Mouse (Mus musculus) embryonic facial prominence, embryonic 15.5 days (tissue): ENCODE measurements around the gene Fdxacb1. TPM values are rescaled to one million over a fixed set of nuclear protein-coding genes. Genes with fewer than 3 reads are reported as not detected.

ENCODE experiments used
- ATAC-seq: fragments of 200-750 bp; cut with Nextera tagmentation; 2 replicates; pipeline ENCODE4 v1.8.0; 2017; ENCODE audit warnings: low read depth, moderate TSS enrichment; ENCODE audit not compliant: insufficient number of reproducible peaks, low FRiP score, low TSS enrichment
- H3K27ac ChIP-seq: fragments of 300-500 bp; sonication (generic); replicated peaks from 2 replicates; pipeline ENCODE4 v1.5.1; 2015; ENCODE audit warnings: mild to moderate bottlenecking, inconsistent platforms
- H3K27me3 ChIP-seq: fragments of 300-500 bp; sonication (generic); 2 replicates; pipeline ENCODE4 v1.6.1; 2015; ENCODE audit warnings: inconsistent platforms
- H3K36me3 ChIP-seq: fragments of 300-500 bp; sonication (generic); 2 replicates; pipeline ENCODE4 v1.6.1; 2015; ENCODE audit warnings: mild to moderate bottlenecking, inconsistent platforms
- H3K4me1 ChIP-seq: fragments of 300-500 bp; sonication (generic); 2 replicates; pipeline ENCODE4 v1.6.1; 2015; ENCODE audit warnings: inconsistent platforms
- H3K4me2 ChIP-seq: fragments of 300-500 bp; sonication (generic); replicated peaks from 2 replicates; pipeline ENCODE4 v1.6.1; 2015; ENCODE audit warnings: mild to moderate bottlenecking, inconsistent platforms
- H3K4me3 ChIP-seq: fragments of 300-500 bp; sonication (generic); replicated peaks from 2 replicates; pipeline ENCODE4 v1.5.1; 2015; ENCODE audit warnings: mild to moderate bottlenecking, inconsistent platforms
- H3K9ac ChIP-seq: fragments of 300-500 bp; sonication (generic); 2 replicates; pipeline ENCODE4 v1.6.1; 2015; ENCODE audit warnings: inconsistent platforms
- H3K9me3 ChIP-seq: fragments of 300-500 bp; sonication (generic); replicated peaks from 2 replicates; pipeline ENCODE4 v1.6.1; 2016; ENCODE audit warnings: inconsistent platforms
- WGBS: fragments of 180-500 bp; shearing (Covaris S2); methylation state at CpG from one replicate; pipeline ENCODE4 v1.1.7; 2015; 5-methylcytosine and 5-hydroxymethylcytosine counted together
- polyA plus RNA-seq: library from polyadenylated mRNA; unstranded; fragments of >200 nt; fragmentation: Nextera tagmentation; extraction: Ambion mirVana; gene quantifications from 2 replicates; pipeline ENCODE4 v1.2.1, GENCODE M21; 2015

Fdxacb1 gene
- polyA plus RNA-seq, 1 experiment from 2014 or later = 10.8 TPM

- Histone ChIP-seq H3K27ac (no peak overlapping the region), H3K4me3 (no peak overlapping the region), H3K27me3 (no peaks in the 10 kb centered on the region), H3K4me2 (no peak overlapping the region), H3K9ac (no peak overlapping the region), H3K36me3 (peaks cover 72% of the 10 kb centered on the region), H3K9me3 (no peaks in the 10 kb centered on the region), H3K4me1 (no peaks in the 10 kb centered on the region)
- no peak for ATAC-seq
- 85% methylated on average over 13 of the region's 13 CpGs for WGBS
Observed at GRCm38 (mm10) chr9:50809146-50809545, 41.1 kb downstream of the Fdxacb1 start.

GRCm38 (mm10) chr9:50811187-50811586 is 43.2 kb downstream of the Fdxacb1 start:
- Histone ChIP-seq H3K36me3 (peaks cover 64% of the 10 kb centered on the region), H3K27ac (no peak overlapping the region), H3K9me3 (no peaks in the 10 kb centered on the region), H3K9ac (no peak overlapping the region), H3K4me1 (no peaks in the 10 kb centered on the region), H3K4me3 (no peak overlapping the region), H3K4me2 (no peak overlapping the region), H3K27me3 (no peaks in the 10 kb centered on the region)
- WGBS = 95% methylated on average over 7 of the region's 7 CpGs
- no peak for ATAC-seq

- peaks cover 66% of the 10 kb centered on the region for H3K36me3 ChIP-seq
- ATAC-seq = no peak
Observed at GRCm38 (mm10) chr9:50811746-50812145, 43.7 kb downstream of the Fdxacb1 start.

DNA sequence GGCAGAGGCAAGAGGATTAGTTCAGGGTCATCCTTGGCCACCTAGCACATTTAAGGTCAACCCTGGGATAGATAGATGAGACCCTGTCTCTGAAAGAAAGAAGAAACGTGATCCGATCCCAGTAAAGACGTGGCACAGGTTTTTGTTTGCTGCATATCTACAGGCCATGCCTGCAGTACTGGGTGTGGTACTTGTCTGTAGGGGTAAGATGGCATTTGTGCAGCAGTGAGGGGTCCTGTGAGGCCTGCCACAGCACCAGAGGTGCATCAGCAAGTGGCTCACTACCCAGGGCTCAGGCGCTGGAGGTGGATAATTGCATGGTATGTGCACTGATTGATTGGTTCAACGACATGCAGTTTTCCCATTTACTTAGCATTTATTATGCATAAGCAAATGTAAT is 45.8 kb downstream of the Fdxacb1 start:
- no peaks in the 10 kb centered on the region for H3K9me3 ChIP-seq
- no peak overlapping the region for H3K4me2 ChIP-seq
- H3K36me3 ChIP-seq = peaks cover 64% of the 10 kb centered on the region
- 89% methylated on average over 5 of the region's 5 CpGs for WGBS
- no peak for ATAC-seq
- H3K27me3 ChIP-seq = no peaks in the 10 kb centered on the region
- no peak overlapping the region for H3K9ac ChIP-seq
- no peaks in the 10 kb centered on the region for H3K4me1 ChIP-seq
- H3K4me3 ChIP-seq = no peak overlapping the region
- H3K27ac ChIP-seq = no peak overlapping the region

More at GRCm38 (mm10) chr9:50811746-50812145, 43.7 kb downstream of the Fdxacb1 start:
- no peak overlapping the region for H3K9ac ChIP-seq
- H3K4me2 ChIP-seq = no peak overlapping the region
- no peak overlapping the region for H3K4me3 ChIP-seq
- H3K4me1 ChIP-seq = no peaks in the 10 kb centered on the region
- H3K27me3 ChIP-seq = no peaks in the 10 kb centered on the region
- WGBS = 86% methylated on average over 2 of the region's 2 CpGs
- no peak overlapping the region for H3K27ac ChIP-seq
- no peaks in the 10 kb centered on the region for H3K9me3 ChIP-seq

- Histone ChIP-seq H3K36me3 (peaks cover 52% of the 10 kb centered on the region), H3K9me3 (no peaks in the 10 kb centered on the region), H3K9ac (no peak overlapping the region), H3K27ac (no peak overlapping the region), H3K27me3 (no peaks in the 10 kb centered on the region), H3K4me2 (no peak overlapping the region), H3K4me1 (no peaks in the 10 kb centered on the region), H3K4me3 (no peak overlapping the region)
- no peak for ATAC-seq
- 94% methylated on average over 4 of the region's 4 CpGs for WGBS
Observed at GRCm38 (mm10) chr9:50815666-50816065, 47.6 kb downstream of the Fdxacb1 start.

GRCm38 (mm10) chr9:50816512-50816911 is 48.5 kb downstream of the Fdxacb1 start:
- Histone ChIP-seq H3K9ac (no peak overlapping the region), H3K27ac (no peak overlapping the region), H3K9me3 (no peaks in the 10 kb centered on the region), H3K4me3 (no peak overlapping the region), H3K36me3 (peaks cover 47% of the 10 kb centered on the region), H3K27me3 (no peaks in the 10 kb centered on the region), H3K4me1 (no peaks in the 10 kb centered on the region), H3K4me2 (no peak overlapping the region)
- ATAC-seq = no peak
- 98% methylated on average over 1 of the region's 1 CpGs for WGBS

GRCm38 (mm10) chr9:50818050-50818449 is 50.0 kb downstream of the Fdxacb1 start:
- Histone ChIP-seq H3K9me3 (no peaks in the 10 kb centered on the region), H3K9ac (no peak overlapping the region), H3K27me3 (no peaks in the 10 kb centered on the region), H3K27ac (no peak overlapping the region), H3K4me2 (no peak overlapping the region), H3K4me3 (no peak overlapping the region), H3K4me1 (no peaks in the 10 kb centered on the region), H3K36me3 (peaks cover 49% of the 10 kb centered on the region)
- ATAC-seq = no peak
- 86% methylated on average over 6 of the region's 6 CpGs for WGBS

- Histone ChIP-seq H3K27ac (no peak overlapping the region), H3K4me1 (no peaks in the 10 kb centered on the region), H3K27me3 (no peaks in the 10 kb centered on the region), H3K9ac (no peak overlapping the region), H3K4me2 (no peak overlapping the region), H3K36me3 (peaks cover 42% of the 10 kb centered on the region), H3K9me3 (no peaks in the 10 kb centered on the region), H3K4me3 (no peak overlapping the region)
- WGBS = 67% methylated on average over 6 of the region's 6 CpGs
- ATAC-seq = no peak
Observed at GRCm38 (mm10) chr9:50819716-50820115, 51.7 kb downstream of the Fdxacb1 start.

DNA sequence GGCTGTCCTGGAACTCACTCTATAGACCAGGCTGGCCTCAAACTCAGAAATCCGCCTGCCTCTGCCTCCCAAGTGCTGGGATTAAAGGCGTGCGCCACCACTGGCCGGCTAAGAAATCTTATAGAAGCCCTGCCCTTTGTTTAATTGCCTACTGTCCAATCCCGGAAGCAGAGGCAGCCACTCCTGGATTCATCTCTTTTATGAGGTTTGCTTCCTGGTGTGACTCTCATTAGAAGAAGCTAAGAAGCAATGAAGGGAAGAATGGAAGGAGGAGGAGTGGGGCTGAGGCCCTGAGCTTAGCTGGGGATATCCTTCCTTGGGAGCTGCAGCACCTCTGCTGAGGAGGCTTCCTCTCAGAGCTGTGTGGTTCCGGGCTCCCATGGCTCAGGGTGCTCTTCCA is 53.6 kb downstream of the Fdxacb1 start:
- Histone ChIP-seq H3K36me3 (peaks cover 43% of the 10 kb centered on the region), H3K9me3 (no peaks in the 10 kb centered on the region), H3K4me1 (no peaks in the 10 kb centered on the region), H3K4me3 (no peak overlapping the region), H3K27me3 (no peaks in the 10 kb centered on the region), H3K9ac (no peak overlapping the region), H3K27ac (no peak overlapping the region), H3K4me2 (no peak overlapping the region)
- ATAC-seq = no peak
- 88% methylated on average over 6 of the region's 6 CpGs for WGBS

- no peak overlapping the region for H3K9ac ChIP-seq
- no peak overlapping the region for H3K4me3 ChIP-seq
- WGBS = 94% methylated on average over 5 of the region's 5 CpGs
- ATAC-seq = no peak
- H3K4me2 ChIP-seq = no peak overlapping the region
- no peaks in the 10 kb centered on the region for H3K27me3 ChIP-seq
- no peak overlapping the region for H3K27ac ChIP-seq
- peaks cover 38% of the 10 kb centered on the region for H3K36me3 ChIP-seq
- no peaks in the 10 kb centered on the region for H3K4me1 ChIP-seq
- no peaks in the 10 kb centered on the region for H3K9me3 ChIP-seq
Observed at GRCm38 (mm10) chr9:50822216-50822615, 54.2 kb downstream of the Fdxacb1 start.
